Mouse (Mus musculus) heart, postnatal 4 days (tissue): Measurements from ENCODE around the gene Wbp2nl. TPM values are rescaled to one million over a fixed set of nuclear protein-coding genes. Genes with fewer than 3 reads are reported as not detected.
A peak's percentile ranks its signal among the peaks of the same experiment; 100 is the strongest.

Source experiments
- DNase-seq: peaks from one replicate; pipeline ENCODE4 v3.0.0; 2021
- total RNA-seq, 2 experiments: library from RNA; stranded (reverse); gene quantifications; 2 replicates each; pipeline ENCODE4 v1.2.3; 2021

The Wbp2nl gene
- total RNA-seq, 2 experiments from 2014 or later, result 0.43 TPM

DNA sequence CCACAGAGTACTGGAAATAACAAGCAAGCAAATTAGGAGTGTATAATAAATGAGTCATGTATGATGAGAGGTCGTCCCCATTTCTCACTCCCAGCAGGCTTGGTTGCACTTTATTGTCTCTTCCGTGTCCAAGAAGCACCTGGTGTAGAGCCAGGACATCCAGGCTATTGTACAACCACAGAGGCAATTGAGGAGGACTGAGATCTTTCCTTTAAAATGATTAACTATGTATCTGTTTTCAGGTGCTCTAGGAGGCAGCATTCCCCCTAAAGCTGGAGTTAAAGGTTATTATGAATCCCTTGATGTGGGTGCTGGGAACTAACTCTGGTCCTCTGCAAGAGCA lies 50.2 kb downstream of the Wbp2nl start:
- no peak for DNase-seq

DNA sequence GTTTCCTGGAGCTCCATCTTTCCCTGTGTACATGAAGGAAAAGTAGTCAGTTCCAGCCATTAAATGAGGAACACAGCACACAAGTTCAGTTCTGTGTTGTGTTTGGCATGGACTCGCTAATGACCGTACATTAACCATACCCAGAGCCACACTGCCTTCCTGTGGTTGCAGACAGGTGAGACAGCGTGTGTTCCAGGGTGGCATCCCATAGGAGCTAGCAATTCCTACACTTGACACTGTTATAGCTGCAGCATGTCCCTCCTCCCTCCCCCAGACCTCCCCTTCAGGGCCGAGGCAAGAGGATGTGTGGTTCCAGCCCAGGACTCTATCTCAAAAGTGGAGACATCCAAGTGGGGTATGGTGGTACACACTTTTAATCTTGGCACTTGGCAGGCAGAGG lies 51.6 kb downstream of the Wbp2nl start:
- DNase-seq, result no peak

DNA sequence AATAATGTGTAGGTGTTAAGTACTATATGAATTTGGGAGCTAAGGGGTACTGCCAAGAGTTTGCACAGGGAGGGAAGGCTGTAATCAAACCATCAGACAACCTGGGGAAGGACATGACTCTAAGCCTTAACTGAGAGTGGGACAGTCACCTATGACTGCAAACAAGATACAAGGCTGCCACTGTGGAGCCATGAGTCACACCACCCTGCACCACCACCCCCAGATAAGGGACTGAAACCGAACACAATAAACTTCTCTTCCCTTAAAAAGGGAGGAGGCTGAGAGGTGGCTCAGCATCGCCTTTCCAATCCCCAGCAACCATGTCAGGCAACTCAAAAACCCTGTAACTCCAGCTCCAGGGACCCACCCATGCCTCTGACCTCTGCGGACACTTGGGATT lies 52.7 kb downstream of the Wbp2nl start:
- DNase-seq, result no peak

DNA sequence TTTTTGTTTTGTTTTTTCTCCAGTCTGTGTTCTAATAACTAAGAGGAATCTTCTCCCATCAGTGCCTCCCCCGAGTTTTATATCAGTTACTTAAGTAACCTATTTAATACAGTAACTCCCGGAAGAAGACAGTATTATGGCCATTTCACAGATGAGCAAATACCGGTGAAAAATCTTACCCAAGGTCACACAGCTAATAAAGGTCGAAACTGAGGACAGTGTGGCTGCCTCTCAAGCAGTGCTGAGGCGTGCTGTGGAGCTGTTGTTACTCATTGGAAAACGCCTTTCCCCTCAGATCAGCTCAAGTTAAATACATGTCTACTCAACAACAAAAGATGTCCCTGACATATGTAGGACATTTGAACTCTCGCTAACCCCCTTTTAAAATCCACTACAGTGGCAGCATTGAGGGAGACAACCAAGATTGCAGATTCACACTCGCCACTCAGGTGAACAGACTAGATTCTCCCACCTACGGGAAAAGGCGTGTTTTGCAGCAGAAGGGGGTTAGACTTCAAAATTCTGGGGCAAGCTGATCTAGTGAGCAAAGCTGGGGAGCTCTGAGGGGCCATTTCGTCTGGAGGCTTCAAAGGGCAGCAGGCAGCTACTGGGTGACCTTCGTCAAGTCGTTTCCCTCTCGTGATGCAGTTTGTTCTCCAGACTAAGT lies 54.5 kb downstream of the Wbp2nl start:
- no peak for DNase-seq

DNA sequence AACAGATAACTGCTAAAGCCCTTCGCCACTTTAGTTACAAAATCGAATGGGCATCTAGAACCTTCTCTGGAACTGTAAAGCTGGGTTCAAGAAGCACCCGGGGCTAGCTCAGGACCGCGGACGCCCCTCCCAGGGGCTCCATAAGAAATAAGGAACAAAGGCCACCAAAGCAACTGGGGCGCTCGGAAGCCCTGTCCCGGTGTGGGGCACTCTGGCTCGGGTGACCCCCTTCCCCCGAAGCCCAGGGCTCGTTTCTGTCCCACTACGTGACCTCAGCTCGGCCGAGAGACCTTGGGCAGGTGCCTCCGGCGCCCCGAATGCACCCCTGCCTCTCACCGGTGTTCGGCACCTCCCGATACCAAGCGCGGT lies 55.0 kb downstream of the Wbp2nl start:
- DNase-seq, result no peak

DNA sequence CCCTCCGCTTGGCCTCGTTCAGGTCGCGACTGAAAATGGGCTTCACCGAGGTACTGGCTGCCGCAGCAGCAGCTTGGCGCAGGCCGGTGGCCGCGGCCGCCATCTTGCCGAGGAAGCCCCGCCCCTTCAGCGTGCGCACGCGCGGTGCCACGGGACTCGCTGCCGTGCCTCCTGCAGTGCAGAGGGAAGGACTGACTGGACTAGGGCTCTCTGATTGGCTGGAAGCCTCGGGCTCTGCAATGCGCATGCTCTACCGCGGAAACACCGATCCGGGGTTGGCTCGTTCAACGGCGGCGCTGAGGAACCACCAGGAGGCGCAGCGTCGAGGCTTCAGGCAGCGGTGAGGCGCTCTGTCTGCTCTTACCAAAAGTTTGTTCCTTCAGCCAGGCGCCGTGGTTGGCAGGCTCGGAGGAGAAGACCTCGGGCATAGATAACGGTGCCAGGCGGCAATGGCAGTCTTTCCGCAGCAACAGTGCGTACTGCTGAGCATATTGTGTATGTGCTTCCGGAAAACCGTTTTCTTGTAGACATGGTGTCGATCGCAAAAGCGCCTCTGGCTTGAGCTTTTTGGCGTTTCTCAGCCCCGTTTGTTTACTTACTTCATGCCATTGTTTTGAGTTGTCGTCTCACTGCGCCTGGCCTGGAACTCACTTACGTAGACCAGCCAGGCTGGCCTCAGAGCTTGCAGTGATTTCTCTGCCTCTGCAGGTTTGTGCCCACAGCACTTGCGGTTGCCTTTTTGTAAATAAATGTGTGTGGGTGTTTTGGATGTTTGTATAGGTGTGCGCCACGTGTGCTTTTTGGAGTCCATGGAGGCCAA lies 55.6 kb downstream of the Wbp2nl start, which contains the start of gene Ndufa6:
Gene Ndufa6, minus strand, starts transcription at position 197 of the 820 bp plus-strand sequence.
- DNase-seq, result peak; percentile 98

DNA sequence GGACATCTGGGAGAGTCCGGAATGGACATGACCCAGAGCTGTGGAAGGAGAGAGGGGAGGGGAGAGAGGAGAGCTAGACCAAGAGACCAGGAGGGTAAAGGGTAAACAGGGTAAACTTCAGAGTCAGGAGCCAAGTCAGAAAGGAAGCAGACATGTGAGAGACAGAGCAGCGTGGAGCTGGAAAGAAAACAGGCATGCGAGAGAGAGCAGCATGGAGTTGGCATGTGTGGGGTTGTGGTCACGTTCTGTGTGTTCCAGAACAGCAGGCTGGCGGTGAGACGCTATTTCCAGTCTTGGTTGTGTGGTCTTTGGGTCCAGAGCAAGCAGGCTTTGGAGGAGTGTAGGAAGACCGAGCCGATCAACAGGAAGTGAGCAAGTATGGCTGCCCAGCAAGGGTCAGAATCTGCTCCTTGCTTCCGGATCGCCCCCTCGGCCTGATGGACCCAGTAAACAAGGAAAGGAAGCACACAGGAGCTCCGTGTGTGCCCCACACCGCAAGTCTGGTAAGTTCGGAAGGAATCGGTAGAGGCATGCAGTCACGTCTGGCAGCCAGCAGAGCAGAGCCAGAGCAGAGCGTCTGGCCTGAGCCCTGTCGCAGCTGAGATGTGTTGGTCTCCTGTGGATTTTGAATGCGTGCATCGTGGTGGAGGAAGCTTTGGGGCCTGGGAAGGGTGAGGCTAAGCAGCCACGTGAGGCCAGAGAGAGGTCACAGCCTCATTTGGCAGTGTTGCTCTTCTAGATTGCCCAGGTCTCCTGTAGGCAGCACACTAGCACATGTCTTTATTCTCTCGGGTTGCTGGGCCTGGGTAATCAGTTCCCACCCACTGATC lies 59.9 kb downstream of the Wbp2nl start:
- DNase-seq, result no peak

DNA sequence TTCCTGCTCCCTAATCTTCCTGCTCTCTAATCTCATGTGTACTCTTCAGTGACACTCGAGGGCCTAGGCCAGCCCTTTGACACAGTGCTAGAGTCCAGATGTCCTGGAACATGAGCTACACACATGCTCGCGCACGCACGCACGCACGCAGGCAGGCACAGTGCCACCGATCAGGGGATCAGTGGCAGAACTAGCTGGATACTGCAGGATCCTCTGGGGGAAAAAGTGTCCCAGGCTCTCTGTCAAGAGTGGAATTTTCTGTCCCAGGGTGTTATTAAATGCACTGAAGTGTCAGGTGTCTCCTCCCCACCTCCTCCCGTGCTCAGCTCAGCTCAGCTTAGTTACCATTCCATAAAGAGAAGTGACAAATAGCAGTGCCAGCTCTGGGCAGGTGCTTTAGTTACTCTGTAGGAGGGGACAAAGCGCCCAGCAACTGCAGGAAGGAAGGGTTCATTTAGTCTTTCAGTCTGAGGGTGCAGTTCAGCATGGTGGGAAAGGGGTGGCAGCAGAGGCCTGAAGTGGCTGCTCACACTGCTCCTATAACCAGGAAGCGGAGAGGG lies 62.8 kb downstream of the Wbp2nl start:
- peak; percentile 39 for DNase-seq

DNA sequence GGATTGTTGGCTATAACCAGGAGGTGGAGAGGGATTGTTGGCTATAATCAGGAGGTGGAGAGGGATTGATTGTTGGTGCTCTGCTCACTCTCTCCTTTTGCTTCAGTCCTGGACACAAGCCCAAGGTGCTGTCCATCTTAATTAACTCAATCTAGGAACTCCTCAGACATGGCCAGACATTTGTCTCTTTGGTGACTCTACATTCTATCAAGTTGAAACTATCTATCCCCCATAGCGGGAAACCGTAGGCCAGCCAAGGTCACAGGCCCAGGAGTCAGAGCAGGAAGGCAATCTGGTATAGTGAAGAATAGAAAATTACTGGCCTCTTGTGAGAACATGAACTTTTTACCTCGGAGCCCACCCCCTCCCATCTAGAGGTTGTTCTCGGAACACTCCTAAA lies 63.5 kb downstream of the Wbp2nl start:
- DNase-seq, result peak; percentile 32

DNA sequence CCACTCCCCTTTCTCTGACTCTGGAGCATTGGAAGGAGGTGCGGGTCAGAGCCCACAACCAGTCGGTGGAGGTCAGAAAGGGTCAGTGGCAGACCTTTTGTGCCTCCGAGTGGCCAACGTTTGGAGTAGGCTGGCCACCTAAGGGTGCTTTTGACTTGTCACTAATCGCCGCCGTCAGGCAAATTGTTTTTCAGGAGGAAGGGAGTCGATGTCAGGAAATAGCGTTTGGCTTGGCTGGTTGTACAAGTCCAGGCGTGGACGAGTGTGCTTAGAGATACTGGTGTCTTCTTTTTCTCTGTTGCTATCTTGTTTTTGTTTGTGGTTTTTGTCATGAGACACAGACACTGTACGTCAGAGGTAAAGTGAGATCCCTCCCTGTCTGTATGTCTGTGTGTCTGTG lies 65.0 kb downstream of the Wbp2nl start:
- peak; percentile 2 for DNase-seq

Other genes with a start within 250 kb of the Wbp2nl start
- not detected for gene 4930407I10Rik, start 239.8 kb upstream of the Wbp2nl start, total RNA-seq
- gene Mei1, start 229.0 kb upstream of the Wbp2nl start, total RNA-seq, result not detected
- gene Ccdc134, start 171.0 kb upstream of the Wbp2nl start, total RNA-seq, result 1 to 10 TPM; 6.1 to 8.3 TPM
- gene Srebf2, start 151.8 kb upstream of the Wbp2nl start, total RNA-seq, result 10 to 100 TPM; 79.0 to 84.5 TPM
- under 1 TPM; 0.52 to 0.95 TPM for gene Shisa8, start 86.1 kb upstream of the Wbp2nl start, total RNA-seq
- gene Tnfrsf13c, start 74.6 kb upstream of the Wbp2nl start, total RNA-seq, result under 1 TPM; 0.36 to 0.41 TPM
- gene Cenpm, start 54.2 kb upstream of the Wbp2nl start, total RNA-seq, result 10 to 100 TPM; 23.8 to 24.7 TPM
- gene 1500009C09Rik, start 46.6 kb upstream of the Wbp2nl start, total RNA-seq, result not detected
- gene Sept3, start 24.1 kb upstream of the Wbp2nl start, total RNA-seq, result 1 to 10 TPM; 1.3 to 1.9 TPM
- 10 to 100 TPM; 40.0 to 41.1 TPM for gene Naga, start 40.0 kb downstream of the Wbp2nl start, total RNA-seq
- gene Pheta2, start 40.0 kb downstream of the Wbp2nl start, total RNA-seq, result 1 to 10 TPM; 3.7 to 4.8 TPM
- 100 to 1,000 TPM; 176 to 206 TPM for gene Smdt1, start 40.0 kb downstream of the Wbp2nl start, total RNA-seq
- gene Ndufa6, start 55.4 kb downstream of the Wbp2nl start, total RNA-seq, result 100 to 1,000 TPM; 438 to 494 TPM
- 10 to 100 TPM; 15.0 to 17.1 TPM for gene Cyp2d22, start 81.3 kb downstream of the Wbp2nl start, total RNA-seq
- under 1 TPM in 1 of 2 experiments, not detected in 1; 0.16 TPM for gene Cyp2d11, start 95.1 kb downstream of the Wbp2nl start, total RNA-seq
- gene Cyp2d10, start 108.2 kb downstream of the Wbp2nl start, total RNA-seq, result not detected
- gene Cyp2d9, start 134.5 kb downstream of the Wbp2nl start, total RNA-seq, result under 1 TPM in 1 of 2 experiments, not detected in 1; 0.26 TPM